9 mouse cellular contexts compared by ENCODE assay signal in genomic region chr5:111057084-111057483, GRCm38 (mm10).
A peak's percentile ranks its signal among the peaks of the same experiment; 100 is the strongest.
DNase-seq lines count a peak whose midpoint lies in the region; ATAC-seq lines count a peak whose summit lies in the region.
"Had no signal": no experiment of that assay in that cellular context is flagged by ENCODE, and none has a peak within 500 bp of the region (broad histone marks: within the 10 kb centered on the region; RNA-seq: fewer than 3 reads in every experiment).

No protein-coding gene starts in this region.

- no peak overlapping the region for H3K4me2 ChIP-seq in limb, embryonic 11.5 days (ENCODE audit: low read depth, severe bottlenecking)

- H3K27me3 ChIP-seq in limb, embryonic 11.5 days (ENCODE audit: control insufficient read depth, insufficient read depth, low read length) = no peaks in the 10 kb centered on the region
- no peaks in the 10 kb centered on the region for H3K27me3 ChIP-seq in limb, embryonic 10.5 days (ENCODE audit: low read depth, poor library complexity, severe bottlenecking)

- 0 out of 2 replicates have a peak overlapping the region, but pooled peaks have one; percentile 4 for H3K9ac ChIP-seq in limb, embryonic 11.5 days (ENCODE audit: low read length)

- peak; percentile 62 to 74 for DNase-seq in cerebellum, postnatal 10 days
- DNase-seq in cerebellum, adult 9-10 months = no peak
- DNase-seq in limb, embryonic 11.5 days (ENCODE audit: low spot score) = no peak
- no peak for DNase-seq in limb, embryonic 10.5 days (ENCODE audit: low spot score)
- peak; percentile 36 to 61 for DNase-seq in kidney, postnatal 25 days
- DNase-seq in retina, embryonic 14.5 days (ENCODE audit: low spot score) = peak; percentile 85
- no peak for DNase-seq in layer of hippocampus, adult 8-10 months (ENCODE audit: low spot score in 2 of 2)
- no peak for DNase-seq in adrenal gland, postnatal 10 days

- H3K27ac ChIP-seq in limb, embryonic 11.5 days (replicated peaks; ENCODE audit: low read depth, low read length) = no peak overlapping the region
- no peak overlapping the region for H3K27ac ChIP-seq in limb, embryonic 10.5 days

- peaks cover 15% of the 10 kb centered on the region; the same call in 1 of the 2 replicates for H3K4me1 ChIP-seq in limb, embryonic 11.5 days (ENCODE audit: control insufficient read depth, insufficient read depth, low read length)
- peaks cover 67% of the 10 kb centered on the region for H3K4me1 ChIP-seq in limb, embryonic 10.5 days

- no peak for ATAC-seq in limb, embryonic 11.5 days (ENCODE audit: insufficient number of reproducible peaks, low FRiP score, low TSS enrichment, low read depth)

- H3K9me3 ChIP-seq in limb, embryonic 11.5 days (ENCODE audit: control insufficient read depth, low read length) = no peaks in the 10 kb centered on the region
- H3K9me3 ChIP-seq in limb, embryonic 10.5 days (replicated peaks) = no peaks in the 10 kb centered on the region

- 73% methylated on average over 7 of the region's 7 CpGs for WGBS in limb, embryonic 11.5 days
- 79% methylated on average over 7 of the region's 7 CpGs for WGBS in limb, embryonic 10.5 days

- H3K36me3 ChIP-seq in limb, embryonic 11.5 days (ENCODE audit: control insufficient read depth, insufficient read depth, low read length) = no peaks in the 10 kb centered on the region
- no peaks in the 10 kb centered on the region for H3K36me3 ChIP-seq in limb, embryonic 10.5 days

- no peak overlapping the region for H3K4me3 ChIP-seq in limb, embryonic 11.5 days (ENCODE audit: low read depth, low read length)
- no peak overlapping the region for H3K4me3 ChIP-seq in limb, embryonic 10.5 days
- H3K4me3 ChIP-seq: erythroblast, embryonic 14.5 days had no signal

Comparison
In these comparisons a context has a peak if more than half of its experiments do, and no peak if none do; other contexts are left out.
1. DNase-seq: peak in cerebellum, postnatal 10 days (2 of 2), kidney, postnatal 25 days (2 of 2) and retina, embryonic 14.5 days (single experiment); none in cerebellum, adult 9-10 months (single experiment), limb, embryonic 11.5 days (single experiment), limb, embryonic 10.5 days (single experiment), layer of hippocampus, adult 8-10 months (0 of 2) and adrenal gland, postnatal 10 days (single experiment).